Mouse (Mus musculus) small intestine, adult 2 months (tissue): ENCODE measurements at regions not wholly inside any gene's neighbourhood (a gene's known extent, or its start where the extent isn't known, plus 50 kb on each side); places are given as distances from the start of the nearest gene placed in this dataset.

Source experiments
- CTCF ChIP-seq: fragments of 200-500 bp; IDR thresholded peaks from 2 replicates; pipeline ENCODE4 v1.5.1; 2012; ENCODE audit warnings: low read depth, mild to moderate bottlenecking, control low read depth, inconsistent platforms, low read length, moderate library complexity, mixed read lengths; ENCODE audit not compliant: insufficient replicate concordance, insufficient read length; ENCODE audit errors: extremely low read depth
- POLR2A ChIP-seq: fragments of 200-500 bp; IDR thresholded peaks from 2 replicates; pipeline ENCODE4 v1.6.1; 2012; ENCODE audit warnings: low read depth, mild to moderate bottlenecking, control low read depth, inconsistent platforms, low read length, moderate library complexity

GRCm38 (mm10) chr12:106676136-106676535 lies 666.1 kb downstream of the Vrk1 start:
- TF ChIP-seq CTCF (no peak), POLR2A (no peak)
